Mouse (Mus musculus) midbrain, embryonic 16.5 days (tissue): ENCODE results near the gene Gm9837. TPM values are rescaled to one million over a fixed set of nuclear protein-coding genes. Genes with fewer than 3 reads are reported as not detected.

ENCODE experiments used
- ATAC-seq: fragments of 200-750 bp; cut with Nextera tagmentation; 2 replicates; pipeline ENCODE4 v1.8.0; 2017; ENCODE audit warnings: moderate TSS enrichment
- H3K27ac ChIP-seq: fragments of 300-500 bp; sonication (generic); 2 replicates; pipeline ENCODE4 v1.5.1; 2014; ENCODE audit warnings: mild to moderate bottlenecking, low read length, mixed read lengths
- H3K27me3 ChIP-seq: fragments of 300-500 bp; sonication (generic); 2 replicates; pipeline ENCODE4 v1.6.1; 2014; ENCODE audit warnings: low read depth, low read length, mixed read lengths; ENCODE audit not compliant: control insufficient read depth, insufficient read depth
- H3K36me3 ChIP-seq: fragments of 300-500 bp; sonication (generic); 2 replicates; pipeline ENCODE4 v1.6.1; 2014; ENCODE audit warnings: mild to moderate bottlenecking, low read length, moderate library complexity, mixed read lengths; ENCODE audit not compliant: control insufficient read depth, insufficient read depth
- H3K4me1 ChIP-seq: fragments of 300-500 bp; sonication (generic); 2 replicates; pipeline ENCODE4 v1.6.1; 2014; ENCODE audit warnings: mild to moderate bottlenecking, low read length, mixed read lengths; ENCODE audit not compliant: control insufficient read depth, insufficient read depth
- H3K4me2 ChIP-seq: fragments of 300-500 bp; sonication (generic); 2 replicates; pipeline ENCODE4 v1.6.1; 2014; ENCODE audit warnings: mild to moderate bottlenecking, low read length, mixed read lengths
- H3K4me3 ChIP-seq: fragments of 300-500 bp; sonication (generic); 2 replicates; pipeline ENCODE4 v1.5.1; 2014; ENCODE audit warnings: low read depth, mild to moderate bottlenecking, low read length, moderate library complexity, mixed read lengths
- H3K9ac ChIP-seq: fragments of 300-500 bp; sonication (generic); 2 replicates; pipeline ENCODE4 v1.6.1; 2014; ENCODE audit warnings: low read depth, low read length, mixed read lengths
- H3K9me3 ChIP-seq: fragments of 300-500 bp; sonication (generic); replicated peaks from 2 replicates; pipeline ENCODE4 v1.6.1; 2014; ENCODE audit warnings: mild to moderate bottlenecking, low read length, mixed read lengths; ENCODE audit not compliant: control insufficient read depth, poor library complexity, severe bottlenecking
- WGBS: fragments of 180-500 bp; shearing (Covaris S2); extraction: QIAGEN DNeasy Blood & Tissue Kit; methylation state at CpG from one replicate; pipeline ENCODE4 v1.1.7; 2014; 5-methylcytosine and 5-hydroxymethylcytosine counted together
- polyA plus RNA-seq: library from polyadenylated mRNA; unstranded; fragments of >200 nt; fragmentation: Nextera tagmentation; extraction: Ambion mirVana; gene quantifications from 2 replicates; pipeline ENCODE4 v1.2.1, GENCODE M21; 2015

Gene Gm9837
- polyA plus RNA-seq, 1 experiment from 2014 or later = not detected

DNA sequence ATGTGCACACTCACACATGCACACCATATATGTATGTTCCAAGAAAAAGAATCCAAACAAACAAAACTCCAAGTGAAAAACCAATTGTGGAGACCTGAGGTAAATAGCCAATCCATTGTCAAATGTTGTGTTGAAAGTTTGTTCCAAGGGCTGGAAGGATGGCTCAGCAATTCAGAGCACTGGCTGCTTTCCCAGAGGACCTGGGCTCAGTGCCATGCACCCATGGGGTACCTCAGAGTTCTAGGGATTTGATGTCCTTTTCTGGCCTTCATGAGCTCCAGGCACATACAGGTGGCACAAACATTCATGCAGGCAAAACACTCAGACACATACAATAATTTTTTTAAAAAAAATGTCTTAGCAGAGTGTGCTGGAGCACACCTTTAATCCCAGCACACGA is 21.8 kb downstream of the Gm9837 start:
- Histone ChIP-seq H3K36me3 (no peaks in the 10 kb centered on the region), H3K4me2 (no peak overlapping the region), H3K27ac (no peak overlapping the region), H3K9ac (no peak overlapping the region), H3K9me3 (no peaks in the 10 kb centered on the region), H3K4me3 (no peak overlapping the region), H3K4me1 (no peaks in the 10 kb centered on the region), H3K27me3 (no peaks in the 10 kb centered on the region)
- WGBS = 81% methylated on average over 1 of the region's 1 CpGs
- no peak for ATAC-seq

DNA sequence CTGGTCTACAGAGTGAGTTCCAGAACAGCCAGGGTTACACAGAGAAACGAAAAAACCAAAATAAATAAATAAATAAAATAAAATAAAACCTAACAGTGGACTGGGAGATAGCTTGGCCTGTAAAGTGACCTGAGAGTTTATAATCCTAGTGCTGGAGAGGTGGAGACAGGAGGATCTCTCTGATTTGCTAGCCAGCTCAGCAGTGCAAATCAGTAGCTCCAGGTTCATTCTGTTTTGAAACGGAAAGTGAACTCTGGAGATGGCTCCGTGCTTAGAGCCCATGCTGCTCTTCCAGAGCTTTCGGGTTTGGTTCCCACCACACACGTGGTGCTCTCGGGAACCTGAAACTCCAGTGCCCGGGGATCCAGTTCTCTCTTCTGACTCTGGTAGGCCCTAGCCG is 22.3 kb downstream of the Gm9837 start:
- H3K36me3 ChIP-seq = no peaks in the 10 kb centered on the region
- H3K9ac ChIP-seq = no peak overlapping the region
- no peak for ATAC-seq
- WGBS = 91% methylated on average over 8 of the region's 8 CpGs
- no peak overlapping the region for H3K4me3 ChIP-seq
- no peaks in the 10 kb centered on the region for H3K9me3 ChIP-seq
- no peak overlapping the region for H3K4me2 ChIP-seq
- no peaks in the 10 kb centered on the region for H3K4me1 ChIP-seq
- no peak overlapping the region for H3K27ac ChIP-seq
- H3K27me3 ChIP-seq = no peaks in the 10 kb centered on the region

DNA sequence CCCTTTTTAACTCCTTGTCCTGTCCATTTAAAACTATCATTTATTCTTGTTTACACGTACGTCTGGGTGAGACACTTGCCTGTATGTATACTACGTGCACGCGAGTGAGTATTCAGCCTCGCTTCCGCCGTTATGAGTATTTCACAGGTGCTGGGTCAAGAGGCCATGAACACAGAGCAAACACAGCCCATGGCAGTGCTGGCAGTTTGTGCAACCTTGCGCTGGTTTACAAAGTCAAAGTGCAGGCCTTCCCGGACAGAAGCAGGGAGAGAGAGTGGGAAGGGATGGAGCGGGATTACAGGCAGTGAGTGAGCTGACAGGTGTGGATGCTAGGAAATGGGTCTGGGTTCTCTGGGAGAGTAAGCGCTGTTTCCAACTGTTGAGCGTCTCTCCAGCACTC is 24.1 kb downstream of the Gm9837 start:
- Histone ChIP-seq H3K9ac (no peak overlapping the region), H3K4me2 (no peak overlapping the region), H3K4me3 (no peak overlapping the region), H3K4me1 (no peaks in the 10 kb centered on the region), H3K27me3 (no peaks in the 10 kb centered on the region), H3K9me3 (no peaks in the 10 kb centered on the region), H3K36me3 (no peaks in the 10 kb centered on the region), H3K27ac (no peak overlapping the region)
- no peak for ATAC-seq
- 88% methylated on average over 13 of the region's 13 CpGs for WGBS

DNA sequence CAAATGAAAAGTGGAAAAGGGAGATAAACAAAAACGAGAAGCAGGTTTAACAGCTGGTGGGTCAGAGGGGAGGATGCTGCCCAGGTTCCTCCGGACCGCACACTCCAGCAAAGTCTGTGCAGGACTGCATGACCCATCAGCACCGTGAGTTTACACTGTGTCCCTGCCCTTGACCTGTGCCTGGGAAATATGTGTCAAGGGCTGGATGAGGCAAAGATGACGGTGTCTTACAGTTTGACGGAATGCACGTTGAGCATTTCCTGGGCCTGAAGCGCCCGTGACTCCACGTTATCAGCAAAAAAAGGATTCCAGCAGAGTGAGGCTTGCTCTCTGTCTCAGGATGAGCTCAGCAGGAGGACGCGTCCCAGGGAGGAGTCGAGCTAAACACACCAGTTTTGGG is 24.7 kb downstream of the Gm9837 start:
- Histone ChIP-seq H3K4me2 (no peak overlapping the region), H3K27ac (no peak overlapping the region), H3K4me3 (no peak overlapping the region), H3K9ac (no peak overlapping the region), H3K36me3 (no peaks in the 10 kb centered on the region), H3K9me3 (no peaks in the 10 kb centered on the region), H3K27me3 (no peaks in the 10 kb centered on the region), H3K4me1 (no peaks in the 10 kb centered on the region)
- ATAC-seq = no peak
- 54% methylated on average over 13 of the region's 13 CpGs for WGBS

DNA sequence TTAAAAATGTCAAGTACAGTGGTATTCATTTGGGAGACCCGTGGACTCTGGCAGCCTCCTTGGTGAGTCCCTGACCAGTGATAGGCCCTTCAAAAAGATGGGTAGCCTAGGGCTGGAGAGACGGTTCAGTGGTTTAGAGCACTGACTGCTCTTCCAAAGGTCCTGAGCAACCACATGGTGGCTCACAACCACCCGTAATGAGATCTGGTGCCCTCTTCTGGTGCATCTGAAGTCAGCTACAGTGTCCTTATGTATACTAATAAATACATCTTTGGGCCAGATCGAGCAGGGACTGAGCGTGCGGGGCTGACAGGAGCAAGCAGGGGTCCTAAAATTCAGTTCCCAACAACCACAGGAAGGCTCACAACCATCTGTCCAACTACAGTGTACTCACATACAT is 26.4 kb downstream of the Gm9837 start:
- no peak overlapping the region for H3K4me2 ChIP-seq
- 40% methylated on average over 6 of the region's 6 CpGs for WGBS
- no peak for ATAC-seq

DNA sequence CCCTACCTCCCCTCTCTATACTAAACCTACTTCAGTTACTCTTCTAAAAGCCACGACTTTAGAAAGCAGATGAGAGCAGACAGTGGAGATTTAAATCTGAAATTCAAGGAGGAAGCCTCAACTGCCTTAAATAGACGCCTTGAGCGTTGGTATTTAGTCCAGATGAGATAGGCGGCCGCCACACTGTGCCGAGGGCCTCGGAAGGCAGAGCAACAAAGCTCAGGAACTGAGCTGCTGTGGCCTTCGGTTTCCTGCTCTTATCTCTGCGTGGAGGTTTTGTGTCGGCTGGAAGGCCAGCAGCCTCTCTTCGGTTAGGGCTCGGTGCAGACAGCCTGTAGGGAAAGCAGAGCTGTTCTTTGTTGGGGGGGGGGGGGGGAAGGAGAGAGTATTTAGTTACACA is 28.4 kb downstream of the Gm9837 start:
- Histone ChIP-seq H3K9me3 (no peaks in the 10 kb centered on the region), H3K36me3 (no peaks in the 10 kb centered on the region), H3K27me3 (no peaks in the 10 kb centered on the region), H3K9ac (no peak overlapping the region), H3K27ac (no peak overlapping the region), H3K4me1 (no peaks in the 10 kb centered on the region), H3K4me3 (no peak overlapping the region), H3K4me2 (no peak overlapping the region)
- no peak for ATAC-seq
- 42% methylated on average over 12 of the region's 12 CpGs for WGBS

More for the DNA sequence above, 26.4 kb downstream of the Gm9837 start:
- no peaks in the 10 kb centered on the region for H3K27me3 ChIP-seq
- no peak overlapping the region for H3K4me3 ChIP-seq
- H3K36me3 ChIP-seq = no peaks in the 10 kb centered on the region
- H3K9me3 ChIP-seq = no peaks in the 10 kb centered on the region
- no peak overlapping the region for H3K27ac ChIP-seq
- no peak overlapping the region for H3K9ac ChIP-seq
- no peaks in the 10 kb centered on the region for H3K4me1 ChIP-seq

DNA sequence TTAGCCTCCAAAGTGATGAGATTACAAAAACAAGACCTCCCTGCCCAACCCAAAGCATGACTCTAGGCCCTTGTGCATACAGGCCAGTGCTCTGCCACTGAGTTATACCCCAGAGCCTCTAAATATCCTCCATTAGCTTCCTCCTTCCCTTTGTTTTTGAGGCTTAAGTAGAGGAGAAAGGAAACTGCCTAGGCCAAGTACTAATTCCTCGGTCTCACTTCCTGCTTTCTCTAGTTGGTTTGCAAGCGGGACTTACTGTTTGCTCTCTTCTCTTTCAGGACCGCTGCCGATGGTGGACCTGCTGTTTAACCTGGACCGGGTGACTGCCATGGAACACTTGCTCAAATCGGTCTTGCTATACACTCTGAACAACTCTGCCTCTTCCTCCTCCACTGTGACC is 33.9 kb downstream of the Gm9837 start:
- no peak overlapping the region for H3K27ac ChIP-seq
- no peaks in the 10 kb centered on the region for H3K9me3 ChIP-seq
- no peak overlapping the region for H3K4me2 ChIP-seq
- no peaks in the 10 kb centered on the region for H3K36me3 ChIP-seq
- H3K9ac ChIP-seq = no peak overlapping the region
- H3K27me3 ChIP-seq = no peaks in the 10 kb centered on the region
- peaks cover 5% of the 10 kb centered on the region for H3K4me1 ChIP-seq
- no peak overlapping the region for H3K4me3 ChIP-seq
- 97% methylated on average over 6 of the region's 6 CpGs for WGBS
- no peak for ATAC-seq

DNA sequence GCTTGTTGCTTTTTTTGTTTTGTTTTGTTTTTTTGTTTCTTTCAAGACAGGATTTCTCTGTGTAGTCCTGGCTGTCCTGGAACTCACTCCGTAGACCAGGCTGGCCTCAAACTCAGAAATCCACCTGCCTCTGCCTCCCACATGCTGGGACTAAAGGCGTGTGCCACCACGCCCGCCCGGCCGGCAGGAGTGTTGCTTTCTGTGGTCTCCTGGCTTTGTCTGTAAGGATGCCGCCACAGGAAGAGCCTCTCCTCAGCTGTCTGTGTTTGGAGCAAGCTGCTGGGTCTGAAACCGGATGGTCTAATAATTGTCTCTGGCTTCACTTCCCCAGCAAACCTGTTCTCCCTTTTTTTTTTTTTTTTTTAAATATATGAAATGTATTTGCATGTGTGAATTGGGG is 34.8 kb downstream of the Gm9837 start:
- H3K27ac ChIP-seq = no peak overlapping the region
- WGBS = 91% methylated on average over 8 of the region's 8 CpGs
- no peak for ATAC-seq
- H3K4me2 ChIP-seq = no peak overlapping the region
- no peak overlapping the region for H3K4me3 ChIP-seq
- H3K27me3 ChIP-seq = no peaks in the 10 kb centered on the region
- H3K9ac ChIP-seq = no peak overlapping the region
- H3K4me1 ChIP-seq = peaks cover 6% of the 10 kb centered on the region
- no peaks in the 10 kb centered on the region for H3K36me3 ChIP-seq
- no peaks in the 10 kb centered on the region for H3K9me3 ChIP-seq

DNA sequence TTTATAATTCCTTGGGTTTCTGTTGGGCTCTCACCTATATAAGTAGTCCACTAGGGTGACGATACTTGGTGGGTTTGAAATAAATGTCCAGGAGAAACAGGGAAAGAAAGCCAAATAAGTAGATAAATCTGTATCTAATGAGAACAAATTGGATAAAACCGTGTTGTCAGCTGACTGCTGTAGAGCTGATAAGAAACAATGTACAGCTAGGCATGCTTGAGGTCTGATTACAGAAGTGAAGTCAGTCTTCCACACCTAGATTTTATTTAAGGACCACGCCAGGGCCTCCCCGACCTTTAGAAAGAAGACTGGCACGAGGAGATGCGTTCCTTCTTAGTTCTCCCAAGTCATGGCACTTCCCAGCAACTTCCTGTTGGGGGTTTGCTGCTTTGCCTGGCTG is 37.2 kb downstream of the Gm9837 start:
- Histone ChIP-seq H3K36me3 (peaks cover 5% of the 10 kb centered on the region; the same call in 1 of the 2 replicates), H3K4me1 (peaks cover 11% of the 10 kb centered on the region), H3K27ac (no peak overlapping the region), H3K4me2 (no peak overlapping the region), H3K27me3 (no peaks in the 10 kb centered on the region), H3K4me3 (no peak overlapping the region), H3K9ac (no peak overlapping the region), H3K9me3 (no peaks in the 10 kb centered on the region)
- no peak for ATAC-seq
- WGBS = 73% methylated on average over 6 of the region's 6 CpGs
